Mouse (Mus musculus) heart, embryonic 14.5 days (tissue): Measurements from ENCODE around the gene Gnptab. TPM values are rescaled to one million over a fixed set of nuclear protein-coding genes. Genes with fewer than 3 reads are reported as not detected.
"Not testable (repeated sequence)": the region's sequence is repeated elsewhere in the genome, so short reads cannot be mapped to it uniquely, and the experiment has no call there.

ENCODE experiments used
- ATAC-seq: fragments of 200-750 bp; cut with Nextera tagmentation; 2 replicates; pipeline ENCODE4 v1.8.0; 2017; ENCODE audit warnings: low read depth, moderate TSS enrichment; ENCODE audit not compliant: insufficient number of reproducible peaks, insufficient read depth, low FRiP score
- H3K27ac ChIP-seq, 2 experiments: fragments of 200-500 bp in 1 of 2; fragments of 300-500 bp in 1 of 2; sonication (generic) in 1 of 2; replicated peaks in 1 of 2; 2 replicates each; pipeline ENCODE4 v1.5.1; 2012 to 2014; ENCODE audit warnings: low read depth in 2 of 2, low read length in 2 of 2, control low read depth in 1 of 2, mild to moderate bottlenecking in 1 of 2, mixed read lengths in 1 of 2; ENCODE audit not compliant: control insufficient read depth in 1 of 2, insufficient read depth in 1 of 2
- H3K27me3 ChIP-seq: fragments of 300-500 bp; sonication (generic); 2 replicates; pipeline ENCODE4 v1.6.1; 2014; ENCODE audit warnings: mild to moderate bottlenecking, low read length, control low read depth; ENCODE audit not compliant: control insufficient read depth, insufficient read depth
- H3K36me3 ChIP-seq: fragments of 300-500 bp; sonication (generic); 2 replicates; pipeline ENCODE4 v1.6.1; 2014; ENCODE audit warnings: mild to moderate bottlenecking, control low read depth, low read length, mixed read lengths; ENCODE audit not compliant: control insufficient read depth, insufficient read depth
- H3K4me1 ChIP-seq, 2 experiments: fragments of 200-500 bp in 1 of 2; fragments of 300-500 bp in 1 of 2; sonication (generic) in 1 of 2; 2 replicates each; pipeline ENCODE4 v1.6.1; 2012 to 2014; ENCODE audit warnings: low read length in 2 of 2, control low read depth in 1 of 2, mixed read lengths in 1 of 2; ENCODE audit not compliant: control insufficient read depth in 2 of 2, insufficient read depth in 2 of 2
- H3K4me2 ChIP-seq: fragments of 300-500 bp; sonication (generic); 2 replicates; pipeline ENCODE4 v1.6.1; 2014; ENCODE audit warnings: mild to moderate bottlenecking, low read length
- H3K4me3 ChIP-seq, 2 experiments: fragments of 200-500 bp in 1 of 2; fragments of 300-500 bp in 1 of 2; sonication (generic) in 1 of 2; 2 replicates each; pipeline ENCODE4 v1.5.1; 2012 to 2014; ENCODE audit warnings: low read length in 2 of 2, mild to moderate bottlenecking in 2 of 2, control low read depth in 1 of 2, low read depth in 1 of 2, moderate library complexity in 1 of 2; ENCODE audit not compliant: control insufficient read depth in 1 of 2, insufficient read depth in 1 of 2
- H3K9ac ChIP-seq: fragments of 300-500 bp; sonication (generic); 2 replicates; pipeline ENCODE4 v1.6.1; 2014; ENCODE audit warnings: mild to moderate bottlenecking, low read length
- H3K9me3 ChIP-seq: fragments of 300-500 bp; sonication (generic); 2 replicates; pipeline ENCODE4 v1.6.1; 2016; ENCODE audit warnings: low read length, control low read depth; ENCODE audit not compliant: control insufficient read depth
- WGBS: fragments of 180-500 bp; shearing (Covaris S2); extraction: QIAGEN DNeasy Blood & Tissue Kit; methylation state at CpG from one replicate; pipeline ENCODE4 v1.1.7; 2014; 5-methylcytosine and 5-hydroxymethylcytosine counted together
- polyA plus RNA-seq: library from polyadenylated mRNA; unstranded; fragments of >200 nt; fragmentation: Nextera tagmentation; extraction: Ambion mirVana; gene quantifications from 2 replicates; pipeline ENCODE4 v1.2.1, GENCODE M21; 2014

Gnptab gene
- polyA plus RNA-seq, 1 experiment from 2014 or later: 9.4 TPM

DNA sequence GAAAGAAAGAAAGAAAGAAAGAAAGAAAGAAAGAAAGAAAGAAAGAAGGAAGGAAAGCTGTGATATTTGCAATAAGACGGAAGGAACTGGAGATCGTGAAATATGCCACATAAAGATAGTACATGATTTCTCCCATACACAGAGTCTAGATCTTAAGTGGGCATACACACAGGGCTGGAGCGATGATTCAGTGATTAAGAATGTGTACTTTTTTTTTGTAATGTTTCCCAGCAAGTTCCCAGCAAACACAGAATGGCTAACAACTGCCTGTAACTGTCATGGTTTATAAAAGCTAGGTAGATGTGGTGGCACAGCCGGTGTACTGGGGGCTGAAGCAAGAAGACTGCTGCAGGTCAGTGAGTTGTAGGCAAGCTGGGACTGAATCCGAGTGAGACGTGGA lies 73.1 kb downstream of the Gnptab start:
- H3K4me1 ChIP-seq: no peaks in the 10 kb centered on the region
- WGBS: 83% methylated on average over 6 of the region's 6 CpGs
- H3K4me3 ChIP-seq: no peak overlapping the region
- H3K27ac ChIP-seq: no peak overlapping the region
- no peaks in the 10 kb centered on the region for H3K36me3 ChIP-seq
- no peaks in the 10 kb centered on the region for H3K9me3 ChIP-seq
- H3K9ac ChIP-seq: no peak overlapping the region
- H3K27me3 ChIP-seq: no peaks in the 10 kb centered on the region
- H3K4me2 ChIP-seq: no peak overlapping the region
- ATAC-seq: no peak

DNA sequence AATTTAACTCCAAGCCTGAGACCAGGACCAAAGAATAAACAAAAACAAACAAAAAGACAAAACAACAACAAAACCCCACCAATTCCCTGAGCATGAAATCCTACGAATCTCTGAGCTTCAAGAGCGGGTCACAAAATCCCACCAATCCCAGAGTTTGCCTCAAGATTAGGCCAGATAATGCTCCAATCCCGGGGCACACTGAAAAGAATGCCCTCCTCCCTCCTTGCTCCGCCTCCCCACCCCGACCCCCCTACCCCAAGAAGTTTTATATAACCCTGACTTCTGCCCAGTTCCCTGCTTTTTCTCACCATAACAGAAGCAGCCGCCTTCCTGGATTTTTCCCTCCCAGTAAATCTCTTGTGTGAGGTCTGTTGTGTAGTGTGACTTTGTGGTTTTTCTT lies 78.9 kb downstream of the Gnptab start:
- no peak overlapping the region for H3K9ac ChIP-seq
- 43% methylated on average over 6 of the region's 6 CpGs for WGBS
- no peaks in the 10 kb centered on the region for H3K4me1 ChIP-seq
- H3K4me2 ChIP-seq: no peak overlapping the region
- no peaks in the 10 kb centered on the region for H3K36me3 ChIP-seq
- no peak for ATAC-seq
- no peak overlapping the region for H3K27ac ChIP-seq
- no peaks in the 10 kb centered on the region for H3K9me3 ChIP-seq
- H3K27me3 ChIP-seq: no peaks in the 10 kb centered on the region
- no peak overlapping the region for H3K4me3 ChIP-seq

DNA sequence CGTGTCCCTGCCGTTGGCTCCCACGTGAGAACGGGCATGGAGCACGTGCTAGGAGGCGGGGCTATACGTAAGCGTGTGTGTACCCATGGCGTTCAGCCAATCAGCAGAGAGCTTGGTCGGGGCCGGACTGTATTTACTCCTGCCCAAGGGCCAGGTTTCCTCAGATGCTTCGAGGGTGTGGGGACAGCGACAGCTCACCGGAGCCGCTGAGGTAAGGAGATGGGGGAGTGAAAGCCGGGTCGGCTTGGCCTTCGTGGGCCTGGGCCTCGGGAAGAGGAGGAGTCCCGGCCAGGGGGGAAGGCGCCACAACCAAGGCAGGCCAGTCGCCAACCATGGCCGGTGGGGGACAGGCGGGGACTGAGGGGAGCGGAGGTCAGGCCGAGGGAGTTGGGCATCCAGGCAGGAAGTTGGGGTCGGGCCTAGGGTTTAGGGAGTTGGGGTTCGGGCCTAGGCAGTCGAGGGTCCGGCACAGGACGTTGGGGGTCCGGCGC lies 80.6 kb downstream of the Gnptab start, which contains the start of gene Sycp3:
Gene Sycp3, plus strand, starts transcription at position 68 of the 491 bp plus-strand sequence.
- Histone ChIP-seq H3K4me1 (no peaks in the 10 kb centered on the region), H3K9me3 (no peaks in the 10 kb centered on the region), H3K27ac (no peak within 1 kb of the TSS), H3K4me3 (no peak within 1 kb of the TSS), H3K27me3 (no peaks in the 10 kb centered on the region), H3K4me2 (no peak within 1 kb of the TSS), H3K36me3 (no peaks in the 10 kb centered on the region), H3K9ac (no peak within 1 kb of the TSS)
- 69% methylated on average over 33 of the region's 33 CpGs for WGBS
- no peak; the same call in 1 of the 2 replicates for ATAC-seq

DNA sequence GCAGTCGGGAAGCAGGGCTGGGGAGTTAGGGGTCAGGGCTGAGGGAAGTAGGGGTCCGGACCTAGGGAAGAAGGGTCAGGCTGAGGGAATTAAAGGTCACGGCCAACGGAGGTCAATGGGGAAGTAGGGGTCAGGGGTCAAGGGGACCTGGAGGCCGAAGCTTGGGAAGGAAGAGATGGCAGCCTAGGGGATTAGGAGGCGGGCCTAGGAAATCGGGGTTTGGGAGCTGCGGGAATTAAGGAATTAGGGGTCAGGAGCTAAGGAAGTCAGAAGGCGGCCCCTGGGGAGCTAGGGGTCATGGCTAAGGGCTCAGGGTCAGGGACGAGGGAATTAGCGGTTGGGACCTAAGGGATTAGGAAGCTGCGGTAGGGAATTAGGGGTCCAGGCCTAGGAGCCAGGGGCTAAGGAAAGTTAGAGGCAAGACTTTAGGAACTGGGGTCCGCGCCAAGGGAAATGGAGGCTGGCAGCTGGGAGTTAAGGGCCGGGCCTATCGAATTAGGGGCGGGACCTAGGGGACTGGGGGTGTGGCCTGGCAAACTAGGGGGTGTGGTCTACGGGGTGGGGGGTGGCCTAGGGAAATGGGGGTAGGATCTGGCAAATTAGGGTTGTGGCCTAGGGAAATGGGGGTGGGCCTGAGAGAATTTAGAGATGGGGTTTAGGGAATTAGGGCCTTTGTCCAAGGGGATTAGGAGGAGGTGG lies 81.3 kb downstream of the Gnptab start:
- no peak overlapping the region for H3K9ac ChIP-seq
- WGBS: 61% methylated on average over 18 of the region's 18 CpGs
- H3K4me2 ChIP-seq: no peak overlapping the region
- H3K4me1 ChIP-seq: no peaks in the 10 kb centered on the region
- H3K4me3 ChIP-seq: no peak overlapping the region
- no peaks in the 10 kb centered on the region for H3K27me3 ChIP-seq
- ATAC-seq: no peak
- H3K36me3 ChIP-seq: no peaks in the 10 kb centered on the region
- no peaks in the 10 kb centered on the region for H3K9me3 ChIP-seq
- H3K27ac ChIP-seq: no peak overlapping the region

DNA sequence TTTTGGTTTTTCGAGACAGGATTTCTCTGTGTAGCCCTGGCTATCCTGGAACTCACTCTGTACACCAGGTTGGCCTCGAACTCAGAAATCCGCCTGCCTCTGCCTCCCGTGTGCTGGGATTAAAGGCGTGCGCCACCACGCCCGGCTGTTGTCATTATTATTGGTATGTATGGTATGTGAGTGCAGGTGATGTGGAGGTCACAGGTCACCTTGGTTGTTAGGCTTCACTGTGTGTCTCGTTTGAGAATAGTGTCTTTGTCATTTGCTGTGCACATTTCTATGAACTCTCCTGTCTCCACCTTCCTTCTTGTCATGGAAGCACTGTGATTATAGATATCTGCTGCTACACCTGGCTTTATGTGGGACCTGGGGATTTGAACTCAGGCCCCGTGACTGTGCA lies 103.9 kb downstream of the Gnptab start:
- not testable (repeated sequence) for H3K4me2 ChIP-seq, H3K27ac ChIP-seq, H3K27me3 ChIP-seq, H3K4me1 ChIP-seq, H3K4me3 ChIP-seq, H3K36me3 ChIP-seq, H3K9ac ChIP-seq, ATAC-seq, H3K9me3 ChIP-seq
- 90% methylated on average over 10 of the region's 10 CpGs for WGBS

DNA sequence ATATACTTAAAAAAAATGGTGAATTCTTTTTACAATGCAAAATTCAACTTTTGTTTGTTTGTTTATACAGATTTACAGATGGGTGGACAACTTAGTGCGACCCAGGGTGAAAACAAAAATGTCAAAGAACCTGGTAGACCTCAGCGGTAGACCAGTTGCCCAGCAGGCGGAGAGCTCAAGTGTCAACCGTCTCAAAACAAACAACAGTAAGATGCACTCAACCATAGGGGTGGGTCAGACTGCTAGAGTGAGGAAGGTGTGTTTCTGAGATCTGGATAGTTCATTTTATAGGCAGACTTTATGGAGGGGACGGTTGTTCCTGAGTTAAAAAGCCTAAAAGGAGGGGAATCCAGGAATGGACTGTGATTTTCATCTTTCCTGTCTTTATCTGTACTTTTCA lies 109.7 kb downstream of the Gnptab start:
- no peaks in the 10 kb centered on the region for H3K27me3 ChIP-seq
- H3K4me3 ChIP-seq: no peak overlapping the region
- H3K9me3 ChIP-seq: no peaks in the 10 kb centered on the region
- H3K4me2 ChIP-seq: no peak overlapping the region
- no peak overlapping the region for H3K9ac ChIP-seq
- H3K27ac ChIP-seq: no peak overlapping the region
- no peak for ATAC-seq
- H3K4me1 ChIP-seq: no peaks in the 10 kb centered on the region
- WGBS: 89% methylated on average over 5 of the region's 5 CpGs
- no peaks in the 10 kb centered on the region for H3K36me3 ChIP-seq

DNA sequence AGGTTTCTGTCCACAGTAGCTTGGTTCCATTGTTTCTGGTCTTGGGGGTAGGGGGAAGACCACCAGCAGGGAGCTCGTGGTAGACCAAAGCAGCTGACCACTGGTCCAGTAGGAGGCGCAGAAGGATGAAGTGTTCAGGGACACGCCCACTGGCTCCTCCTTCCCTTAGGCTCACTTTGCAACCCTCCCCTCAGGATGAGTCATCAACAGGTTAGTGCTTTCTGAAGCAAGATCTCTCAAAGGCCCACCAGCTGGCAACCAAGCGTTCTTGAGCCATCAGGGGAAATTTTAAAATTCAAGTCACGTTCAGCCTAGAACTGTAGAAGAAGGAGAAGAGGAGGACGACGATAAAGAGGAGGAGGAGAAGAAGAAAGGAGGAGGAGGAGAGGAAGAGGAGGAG lies 112.7 kb downstream of the Gnptab start:
- H3K4me2 ChIP-seq: no peak overlapping the region
- ATAC-seq: no peak
- no peak overlapping the region for H3K27ac ChIP-seq
- WGBS: 67% methylated on average over 7 of the region's 7 CpGs
- H3K9me3 ChIP-seq: no peaks in the 10 kb centered on the region
- H3K9ac ChIP-seq: no peak overlapping the region
- H3K36me3 ChIP-seq: no peaks in the 10 kb centered on the region
- H3K4me3 ChIP-seq: no peak overlapping the region
- H3K27me3 ChIP-seq: no peaks in the 10 kb centered on the region
- no peaks in the 10 kb centered on the region for H3K4me1 ChIP-seq

DNA sequence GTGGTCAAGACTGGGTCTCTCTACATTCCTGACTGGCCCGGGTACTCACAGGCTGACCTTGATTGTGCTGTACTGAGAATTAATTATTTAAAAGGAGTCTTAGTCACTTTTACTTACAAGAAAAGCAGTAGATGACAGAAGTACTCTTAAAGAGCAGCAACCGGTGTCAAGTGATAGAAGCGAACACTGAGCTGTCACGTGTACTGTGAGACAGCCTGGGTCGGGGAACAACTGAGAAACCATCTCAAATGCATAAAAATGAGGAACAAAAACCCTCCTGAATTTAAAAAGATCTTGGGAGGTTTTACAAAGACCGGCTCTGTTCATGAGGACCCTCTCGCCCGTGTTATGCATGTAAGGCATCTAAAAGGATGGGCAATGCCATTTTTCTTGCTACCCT lies 113.7 kb downstream of the Gnptab start:
- H3K27me3 ChIP-seq: no peaks in the 10 kb centered on the region
- H3K36me3 ChIP-seq: no peaks in the 10 kb centered on the region
- H3K4me2 ChIP-seq: no peak overlapping the region
- H3K27ac ChIP-seq: no peak overlapping the region
- H3K4me3 ChIP-seq: no peak overlapping the region
- no peaks in the 10 kb centered on the region for H3K4me1 ChIP-seq
- no peak overlapping the region for H3K9ac ChIP-seq
- no peak for ATAC-seq
- WGBS: 79% methylated on average over 8 of the region's 8 CpGs
- no peaks in the 10 kb centered on the region for H3K9me3 ChIP-seq
